Comparison of ENCODE assay signal across 14 mouse cellular contexts in the genomic region with DNA sequence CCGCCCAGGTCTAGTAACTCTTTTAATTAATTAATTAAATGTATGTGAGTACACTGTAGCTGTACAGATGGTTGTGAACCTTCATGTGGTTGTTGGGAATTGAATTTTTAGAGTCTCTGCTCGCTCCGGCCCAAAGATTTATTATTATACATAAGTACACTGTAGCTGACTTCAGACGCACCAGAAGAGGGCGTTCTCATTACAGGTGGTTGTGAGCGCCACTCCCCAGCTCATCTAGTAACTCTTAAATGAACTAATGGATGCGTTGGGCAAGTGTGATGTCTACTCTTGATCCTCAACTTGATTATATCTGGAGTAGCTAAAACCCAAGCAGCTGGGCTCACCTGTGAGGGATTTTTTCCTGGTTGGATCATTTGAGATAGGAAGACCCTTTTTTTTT. TPM values are rescaled to one million over a fixed set of nuclear protein-coding genes. Genes with fewer than 3 reads are reported as not detected.
DNase-seq lines count a peak whose midpoint lies in the region; ATAC-seq and TF ChIP-seq lines count a peak whose summit lies in the region.
"Had no signal": no experiment of that assay in that cellular context is flagged by ENCODE, and none has a peak within 500 bp of the region (broad histone marks: within the 10 kb centered on the region; RNA-seq: fewer than 3 reads in every experiment).

No protein-coding gene starts in this region.

- H3K27me3 ChIP-seq in forebrain, embryonic 16.5 days (replicated peaks; ENCODE audit: control insufficient read depth, insufficient read depth, low read length): no peaks in the 10 kb centered on the region
- H3K27me3 ChIP-seq in forebrain, embryonic 10.5 days (ENCODE audit: poor library complexity, severe bottlenecking): no peaks in the 10 kb centered on the region
- no peaks in the 10 kb centered on the region for H3K27me3 ChIP-seq in limb, embryonic 12.5 days
- H3K27me3 ChIP-seq in limb, embryonic 10.5 days (ENCODE audit: low read depth, poor library complexity, severe bottlenecking): no peaks in the 10 kb centered on the region
- H3K27me3 ChIP-seq: forebrain, embryonic 12.5 days had no signal

- no peak overlapping the region for H3K4me2 ChIP-seq in forebrain, embryonic 16.5 days (ENCODE audit: low read length)
- peak overlapping the region; percentile 92; the same call in 1 of the 2 replicates for H3K4me2 ChIP-seq in limb, embryonic 12.5 days

- no peak for DNase-seq in forebrain, embryonic 10.5 days (ENCODE audit: extremely low spot score, low spot score)
- DNase-seq in limb, embryonic 10.5 days (ENCODE audit: low spot score): no peak
- DNase-seq in 416B (ENCODE audit: low read depth): peak; percentile 77
- no peak for DNase-seq in right cerebral cortex, adult 18-20 months
- DNase-seq in frontal cortex, adult 2 months (ENCODE audit: extremely low spot score in 1 of 2, low spot score in 1 of 2): no peak
- DNase-seq: embryo, embryonic 11 days; gastrocnemius, postnatal 36 days; heart, postnatal 10 days; kidney, adult 11 months; thymus, postnatal 36 days had no signal

- H3K9me3 ChIP-seq in forebrain, embryonic 16.5 days (ENCODE audit: control insufficient read depth, low read length): no peaks in the 10 kb centered on the region
- H3K9me3 ChIP-seq in forebrain, embryonic 10.5 days: no peaks in the 10 kb centered on the region
- no peaks in the 10 kb centered on the region for H3K9me3 ChIP-seq in limb, embryonic 12.5 days
- H3K9me3 ChIP-seq in limb, embryonic 10.5 days (replicated peaks): no peaks in the 10 kb centered on the region
- H3K9me3 ChIP-seq: forebrain, embryonic 12.5 days had no signal

- H3K36me3 ChIP-seq in forebrain, embryonic 16.5 days (ENCODE audit: control insufficient read depth, insufficient read depth): no peaks in the 10 kb centered on the region
- H3K36me3 ChIP-seq in forebrain, embryonic 10.5 days (replicated peaks): peaks cover 11% of the 10 kb centered on the region
- peaks cover 8% of the 10 kb centered on the region for H3K36me3 ChIP-seq in limb, embryonic 12.5 days
- H3K36me3 ChIP-seq in limb, embryonic 10.5 days: peaks cover 11% of the 10 kb centered on the region
- H3K36me3 ChIP-seq: forebrain, embryonic 12.5 days had no signal

- H3K4me1 ChIP-seq in forebrain, embryonic 16.5 days (replicated peaks; ENCODE audit: control insufficient read depth, insufficient read depth, low read length): peaks cover 27% of the 10 kb centered on the region
- H3K4me1 ChIP-seq in forebrain, embryonic 10.5 days: peaks cover 34% of the 10 kb centered on the region
- peaks cover 10% of the 10 kb centered on the region for H3K4me1 ChIP-seq in limb, embryonic 12.5 days (replicated peaks)
- peaks cover 16% of the 10 kb centered on the region for H3K4me1 ChIP-seq in limb, embryonic 10.5 days
- no peaks in the 10 kb centered on the region; the same call in 1 of the 2 replicates for H3K4me1 ChIP-seq in bone marrow, adult 2 months (ENCODE audit: control insufficient read depth, insufficient read depth, low read length)

- no peak for ATAC-seq in forebrain, embryonic 16.5 days
- no peak for ATAC-seq in limb, embryonic 12.5 days (ENCODE audit: insufficient number of reproducible peaks, insufficient read depth, low FRiP score, low TSS enrichment, low read depth)

- 0 out of 2 replicates have a peak, but pooled peaks have one; percentile 8 for TF ChIP-seq CTCF in bone marrow, adult 2 months (IDR thresholded peaks at IDR 0.05; ENCODE audit: control insufficient read depth, insufficient read depth, low read length)

- no peak overlapping the region for H3K9ac ChIP-seq in forebrain, embryonic 16.5 days (replicated peaks; ENCODE audit: low read depth, low read length)
- H3K9ac ChIP-seq in limb, embryonic 12.5 days (replicated peaks): no peak overlapping the region

- no peak overlapping the region for H3K4me3 ChIP-seq in forebrain, embryonic 16.5 days (replicated peaks; ENCODE audit: low read length)
- no peak overlapping the region for H3K4me3 ChIP-seq in forebrain, embryonic 10.5 days
- H3K4me3 ChIP-seq in limb, embryonic 12.5 days (replicated peaks): no peak overlapping the region
- no peak overlapping the region for H3K4me3 ChIP-seq in limb, embryonic 10.5 days
- H3K4me3 ChIP-seq in bone marrow, adult 2 months (replicated peaks; ENCODE audit: control insufficient read depth, low read depth, low read length): no peak overlapping the region

- WGBS in forebrain, embryonic 16.5 days: 45% methylated on average over 7 of the region's 7 CpGs
- 48% methylated on average over 7 of the region's 7 CpGs for WGBS in forebrain, embryonic 10.5 days
- 51% methylated on average over 7 of the region's 7 CpGs for WGBS in limb, embryonic 12.5 days
- 52% methylated on average over 7 of the region's 7 CpGs for WGBS in limb, embryonic 10.5 days
- 52% methylated on average over 7 of the region's 7 CpGs for WGBS in bone marrow, adult 2 months

- TF ChIP-seq POLR2A in bone marrow, adult 2 months (IDR thresholded peaks at IDR 0.05; ENCODE audit: borderline replicate concordance, control insufficient read depth, low read depth, low read length): no peak

- H3K27ac ChIP-seq in forebrain, embryonic 16.5 days (ENCODE audit: low read length): peak overlapping the region; percentile 76
- H3K27ac ChIP-seq in forebrain, embryonic 10.5 days: no peak overlapping the region
- no peak overlapping the region for H3K27ac ChIP-seq in limb, embryonic 12.5 days
- H3K27ac ChIP-seq in limb, embryonic 10.5 days: no peak overlapping the region
- no peak overlapping the region for H3K27ac ChIP-seq in bone marrow, adult 2 months (ENCODE audit: control insufficient read depth, insufficient read depth, low read depth, low read length, poor library complexity)
- H3K27ac ChIP-seq: forebrain, embryonic 12.5 days had no signal

RNA-seq across cellular contexts. Expression of gene Klhl25, which starts 1.2 kb away (rescaled TPM):
- polyA plus RNA-seq in forebrain, embryonic 16.5 days (2015; fragmentation: Nextera tagmentation; extraction: Ambion mirVana): 43.7 and 52.9 TPM in 2 replicates
- polyA plus RNA-seq in forebrain, embryonic 10.5 days (2016; fragmentation: Nextera tagmentation; extraction: Ambion mirVana): 24.2 and 25.2 TPM in 2 replicates
- polyA plus RNA-seq in limb, embryonic 12.5 days (2016; fragmentation: Nextera tagmentation; extraction: Ambion mirVana): 22.5 and 24.2 TPM in 2 replicates
- 23.5 and 26.5 TPM in 2 replicates for polyA plus RNA-seq in limb, embryonic 10.5 days (2016; fragmentation: Nextera tagmentation; extraction: Ambion mirVana)
- polyA plus RNA-seq in bone marrow, adult 2 months (2011; ENCODE audit: insufficient read depth, insufficient read length, low replicate concordance, missing spikeins): 17.1 and 24.2 TPM in 2 replicates
- polyA plus RNA-seq in frontal cortex, adult 2 months (2012; rRNA removed): 8.7 and 9.0 TPM in 2 replicates
